Mouse (Mus musculus) liver, embryonic 15.5 days (tissue): Measurements from ENCODE around the gene Smim5. TPM values are rescaled to one million over a fixed set of nuclear protein-coding genes. Genes with fewer than 3 reads are reported as not detected.

ENCODE experiments used
- ATAC-seq: fragments of 200-750 bp; cut with Nextera tagmentation; 2 replicates; pipeline ENCODE4 v1.8.0; 2017; ENCODE audit warnings: moderate number of reproducible peaks, mild to moderate bottlenecking, moderate library complexity; ENCODE audit not compliant: insufficient read depth
- H3K27ac ChIP-seq: fragments of 300-500 bp; sonication (generic); replicated peaks from 2 replicates; pipeline ENCODE4 v1.5.1; 2015; ENCODE audit warnings: mild to moderate bottlenecking, inconsistent platforms
- H3K27me3 ChIP-seq: fragments of 300-500 bp; sonication (generic); 2 replicates; pipeline ENCODE4 v1.6.1; 2015; ENCODE audit warnings: mild to moderate bottlenecking, inconsistent platforms
- H3K36me3 ChIP-seq: fragments of 300-500 bp; sonication (generic); replicated peaks from 2 replicates; pipeline ENCODE4 v1.6.1; 2015; ENCODE audit warnings: moderate library complexity, mild to moderate bottlenecking, inconsistent platforms
- H3K4me1 ChIP-seq: fragments of 300-500 bp; sonication (generic); replicated peaks from 2 replicates; pipeline ENCODE4 v1.6.1; 2015; ENCODE audit warnings: inconsistent platforms
- H3K4me2 ChIP-seq: fragments of 300-500 bp; sonication (generic); 2 replicates; pipeline ENCODE4 v1.6.1; 2015; ENCODE audit warnings: moderate library complexity, mild to moderate bottlenecking, inconsistent platforms
- H3K4me3 ChIP-seq: fragments of 300-500 bp; sonication (generic); replicated peaks from 2 replicates; pipeline ENCODE4 v1.5.1; 2015; ENCODE audit warnings: mild to moderate bottlenecking, inconsistent platforms
- H3K9ac ChIP-seq: fragments of 300-500 bp; sonication (generic); 2 replicates; pipeline ENCODE4 v1.6.1; 2015; ENCODE audit warnings: moderate library complexity, mild to moderate bottlenecking, inconsistent platforms
- H3K9me3 ChIP-seq: fragments of 300-500 bp; sonication (generic); replicated peaks from 2 replicates; pipeline ENCODE4 v1.6.1; 2016; ENCODE audit warnings: inconsistent platforms
- WGBS: fragments of 180-500 bp; shearing (Covaris S2); methylation state at CpG from one replicate; pipeline ENCODE4 v1.1.7; 2015; ENCODE audit warnings: mixed read lengths; ENCODE audit not compliant: insufficient replicate concordance; 5-methylcytosine and 5-hydroxymethylcytosine counted together
- polyA plus RNA-seq: library from polyadenylated mRNA; unstranded; fragments of >200 nt; fragmentation: Nextera tagmentation; extraction: Ambion mirVana; gene quantifications from 2 replicates; pipeline ENCODE4 v1.2.1, GENCODE M21; 2015

The Smim5 gene
- polyA plus RNA-seq, 1 experiment from 2014 or later: 40.0 TPM

DNA sequence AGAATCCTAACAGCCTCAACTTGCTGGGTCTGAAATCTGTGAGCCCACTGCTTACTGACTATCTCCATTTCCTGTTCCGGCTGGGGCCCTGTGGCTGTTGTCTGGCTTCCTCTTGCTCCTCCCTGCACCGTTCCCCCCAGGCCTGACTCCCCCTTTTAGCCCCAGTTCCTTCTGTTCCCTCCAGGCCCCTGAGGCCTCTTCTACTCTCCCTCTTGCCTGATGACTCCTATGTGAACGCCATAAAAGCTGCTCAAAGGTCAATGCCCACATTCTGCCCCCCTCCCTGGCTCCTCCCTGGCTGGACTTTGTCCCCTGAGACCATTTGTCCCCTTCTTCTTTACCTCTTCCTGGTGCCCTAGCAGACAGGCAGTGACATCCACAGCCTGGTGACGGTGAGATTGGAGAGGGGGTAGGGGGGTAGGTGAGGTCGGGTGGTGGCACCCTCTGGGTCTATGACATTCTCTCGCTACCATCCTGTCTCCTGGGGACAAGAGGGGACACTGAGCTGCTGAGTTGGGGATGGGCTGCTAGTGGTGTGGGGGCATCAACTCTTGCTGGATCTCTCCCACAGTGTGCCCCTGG, 22.5 kb upstream of the Smim5 start:
- Histone ChIP-seq H3K4me2 (no peak overlapping the region), H3K4me1 (peaks cover 16% of the 10 kb centered on the region), H3K4me3 (no peak overlapping the region), H3K27ac (no peak overlapping the region), H3K27me3 (peaks cover 5% of the 10 kb centered on the region; the same call in 1 of the 2 replicates), H3K9ac (no peak overlapping the region), H3K36me3 (no peaks in the 10 kb centered on the region), H3K9me3 (no peaks in the 10 kb centered on the region)
- WGBS: 27% methylated on average over 6 of the region's 6 CpGs
- ATAC-seq: no peak

DNA sequence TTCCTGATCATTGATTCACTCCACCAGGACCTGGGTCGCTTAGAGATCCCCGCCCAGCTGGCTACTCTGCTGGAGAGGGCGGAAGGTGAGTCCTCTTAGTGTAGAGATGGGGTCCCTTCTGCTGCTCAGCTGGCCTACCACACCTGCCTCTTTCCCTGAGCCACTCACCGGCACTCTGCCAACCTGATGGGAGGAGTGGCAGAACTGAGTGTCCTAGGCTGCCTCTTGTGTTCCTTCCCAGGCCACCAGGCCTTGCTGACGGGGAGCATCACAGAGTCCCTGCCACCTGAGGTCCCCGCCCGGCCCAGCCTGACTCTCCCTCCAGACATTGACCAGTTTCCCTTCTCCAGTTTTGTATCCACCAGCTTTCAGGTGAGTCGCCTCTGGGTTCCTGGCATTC, 21.7 kb upstream of the Smim5 start:
- Histone ChIP-seq H3K9me3 (no peaks in the 10 kb centered on the region), H3K9ac (no peak overlapping the region), H3K36me3 (no peaks in the 10 kb centered on the region), H3K4me3 (no peak overlapping the region), H3K4me1 (peaks cover 12% of the 10 kb centered on the region), H3K27me3 (peaks cover 11% of the 10 kb centered on the region), H3K27ac (no peak overlapping the region), H3K4me2 (no peak overlapping the region)
- ATAC-seq: no peak
- WGBS: 72% methylated on average over 8 of the region's 8 CpGs

DNA sequence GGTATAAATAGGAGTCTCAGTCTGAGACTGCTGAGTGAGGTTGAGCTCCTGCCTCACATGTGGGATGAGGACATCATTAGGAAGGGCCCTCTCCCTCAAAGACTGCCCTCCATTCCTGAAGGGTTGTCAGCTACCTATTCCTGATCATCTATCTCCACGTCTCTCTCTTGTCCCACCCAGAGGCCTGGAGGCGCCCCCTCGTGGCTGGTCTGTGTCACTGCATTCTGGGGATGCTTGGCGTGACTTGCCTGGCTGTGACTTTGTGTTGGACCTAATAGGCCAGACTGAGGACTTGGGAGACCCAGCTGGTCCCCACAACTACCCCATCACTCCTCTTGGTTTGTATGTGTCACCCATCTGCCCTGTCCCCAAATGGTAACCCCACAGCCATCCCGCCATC, 18.8 kb upstream of the Smim5 start:
- ATAC-seq: no peak
- WGBS: 22% methylated on average over 5 of the region's 5 CpGs
- no peaks in the 10 kb centered on the region for H3K9me3 ChIP-seq
- H3K4me2 ChIP-seq: no peak overlapping the region
- no peaks in the 10 kb centered on the region for H3K36me3 ChIP-seq
- H3K4me3 ChIP-seq: no peak overlapping the region
- no peak overlapping the region for H3K27ac ChIP-seq
- H3K4me1 ChIP-seq: peaks cover 12% of the 10 kb centered on the region
- no peak overlapping the region for H3K9ac ChIP-seq
- H3K27me3 ChIP-seq: peaks cover 25% of the 10 kb centered on the region

DNA sequence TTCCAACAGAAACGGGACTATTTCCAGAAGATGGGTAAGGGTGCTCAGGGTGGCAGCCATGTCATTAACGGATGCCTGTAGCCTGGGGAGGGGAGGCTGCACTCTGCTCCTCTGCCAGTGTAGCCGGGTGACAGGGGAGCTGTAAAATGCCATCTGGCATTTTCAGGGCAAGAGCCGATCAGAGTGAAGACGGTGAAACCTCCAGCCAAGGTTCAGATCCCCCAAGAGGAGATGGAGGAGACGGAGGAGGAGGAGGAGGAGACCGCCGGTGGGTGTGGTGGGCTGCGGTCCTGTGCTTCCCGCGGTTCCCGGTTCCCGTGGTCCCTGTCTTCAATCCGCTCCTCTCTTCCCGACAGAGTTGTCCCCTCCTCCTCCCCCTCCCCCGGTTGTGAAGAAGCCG, 16.5 kb upstream of the Smim5 start:
- no peak overlapping the region for H3K27ac ChIP-seq

DNA sequence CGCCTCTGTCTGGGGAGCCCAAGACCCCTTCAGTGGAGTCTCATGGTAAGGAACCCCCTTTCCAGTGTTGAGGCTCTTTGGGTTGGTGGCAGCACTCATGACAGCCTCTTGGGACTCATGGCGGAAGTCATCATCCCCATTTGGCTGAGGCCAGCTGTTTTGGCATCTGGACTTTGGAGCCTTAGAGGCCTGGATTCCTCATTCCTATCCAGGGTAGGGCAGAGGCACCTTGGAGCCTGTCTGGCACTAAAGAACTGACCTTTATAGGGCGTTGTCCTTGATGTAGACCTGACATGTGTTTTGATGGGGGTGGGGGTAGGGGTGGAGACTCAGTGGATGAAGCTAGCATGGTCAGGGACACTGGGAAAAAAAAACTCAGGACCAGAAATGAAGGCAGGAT, 15.4 kb upstream of the Smim5 start:
- 75% methylated on average over 3 of the region's 3 CpGs for WGBS
- H3K36me3 ChIP-seq: no peaks in the 10 kb centered on the region
- H3K9me3 ChIP-seq: no peaks in the 10 kb centered on the region
- H3K4me3 ChIP-seq: no peak overlapping the region
- H3K4me1 ChIP-seq: no peaks in the 10 kb centered on the region
- no peak overlapping the region for H3K27ac ChIP-seq
- no peak overlapping the region for H3K4me2 ChIP-seq
- no peak for ATAC-seq
- H3K9ac ChIP-seq: no peak overlapping the region
- H3K27me3 ChIP-seq: peaks cover 25% of the 10 kb centered on the region

More for the DNA sequence above, 16.5 kb upstream of the Smim5 start:
- Histone ChIP-seq H3K27me3 (peaks cover 25% of the 10 kb centered on the region), H3K36me3 (no peaks in the 10 kb centered on the region), H3K4me1 (no peaks in the 10 kb centered on the region), H3K9ac (no peak overlapping the region), H3K9me3 (no peaks in the 10 kb centered on the region), H3K4me2 (no peak overlapping the region), H3K4me3 (no peak overlapping the region)
- ATAC-seq: no peak
- 36% methylated on average over 17 of the region's 17 CpGs for WGBS

DNA sequence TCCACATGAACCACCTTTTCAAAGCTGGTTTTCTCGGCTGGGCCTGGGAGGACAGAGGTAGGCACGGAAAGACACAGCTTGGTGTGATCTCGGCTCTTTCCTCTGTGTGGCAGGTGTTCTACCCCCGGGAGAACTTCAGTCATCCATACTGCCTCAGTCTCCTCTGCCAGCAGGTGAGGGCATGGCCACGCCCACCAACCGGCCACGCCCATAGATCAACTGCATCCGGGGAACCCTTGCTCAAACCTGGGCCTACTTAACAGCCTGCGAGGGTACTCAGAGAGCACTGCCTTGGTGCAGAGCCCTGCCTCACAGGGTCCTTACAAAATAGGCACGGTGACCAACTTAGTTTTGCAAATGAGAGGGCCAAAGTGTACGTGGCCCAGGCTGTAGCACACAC, 14.5 kb upstream of the Smim5 start:
- Histone ChIP-seq H3K4me3 (no peak overlapping the region), H3K27me3 (peaks cover 25% of the 10 kb centered on the region), H3K4me2 (no peak overlapping the region), H3K4me1 (no peaks in the 10 kb centered on the region), H3K9me3 (no peaks in the 10 kb centered on the region), H3K27ac (no peak overlapping the region), H3K36me3 (no peaks in the 10 kb centered on the region), H3K9ac (no peak overlapping the region)
- 55% methylated on average over 11 of the region's 11 CpGs for WGBS
- no peak for ATAC-seq

DNA sequence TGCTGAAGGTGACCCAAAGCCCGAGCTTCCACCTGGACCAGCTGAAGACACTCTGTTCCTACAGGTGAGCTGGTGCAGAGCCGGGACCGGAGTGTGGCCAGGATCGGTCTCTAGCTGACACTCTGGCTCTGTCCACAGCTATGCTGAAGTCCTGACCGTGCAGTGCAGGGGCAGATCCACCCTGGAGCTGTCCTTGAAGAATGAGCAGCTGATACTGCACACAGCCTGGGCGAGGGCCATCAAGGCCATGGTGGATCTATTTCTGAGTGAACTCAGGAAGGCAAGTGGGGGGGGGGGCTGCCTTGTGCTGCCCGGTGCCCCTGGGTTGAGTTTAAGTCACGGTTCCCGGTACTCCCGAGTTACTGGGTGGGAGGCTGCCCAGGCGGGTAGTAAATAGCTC, 13.3 kb upstream of the Smim5 start:
- H3K36me3 ChIP-seq: no peaks in the 10 kb centered on the region
- no peaks in the 10 kb centered on the region for H3K9me3 ChIP-seq
- H3K4me2 ChIP-seq: no peak overlapping the region
- H3K4me3 ChIP-seq: no peak overlapping the region
- no peak for ATAC-seq
- no peaks in the 10 kb centered on the region for H3K4me1 ChIP-seq
- WGBS: 76% methylated on average over 11 of the region's 11 CpGs
- no peak overlapping the region for H3K9ac ChIP-seq
- peaks cover 25% of the 10 kb centered on the region for H3K27me3 ChIP-seq
- H3K27ac ChIP-seq: no peak overlapping the region

DNA sequence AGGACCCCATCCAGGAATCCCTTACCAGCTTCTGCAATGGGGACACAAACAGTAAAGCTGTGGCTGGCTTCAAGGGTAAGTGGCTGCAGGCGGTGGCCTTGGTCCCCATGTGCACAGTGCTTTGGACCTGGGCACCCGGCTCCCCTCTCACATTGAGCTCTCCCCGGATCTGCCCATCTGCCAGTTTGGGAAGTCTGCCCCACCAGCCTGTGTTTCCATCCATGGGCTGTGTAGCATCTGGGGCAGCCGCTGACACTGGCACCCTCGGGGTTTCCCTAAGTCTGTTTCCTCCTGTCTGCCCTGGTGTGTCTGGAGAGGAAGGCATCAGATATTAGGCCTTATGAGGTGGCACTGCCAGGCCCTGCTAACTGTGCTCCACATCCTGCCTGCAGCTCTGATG, 11.7 kb upstream of the Smim5 start:
- Histone ChIP-seq H3K4me3 (no peak overlapping the region), H3K4me1 (peaks cover 6% of the 10 kb centered on the region), H3K9me3 (no peaks in the 10 kb centered on the region), H3K9ac (no peak overlapping the region), H3K36me3 (0 out of 2 replicates have a peak, but pooled peaks cover under 1% of the 10 kb centered on the region), H3K27ac (no peak overlapping the region), H3K27me3 (peaks cover 14% of the 10 kb centered on the region), H3K4me2 (no peak overlapping the region)
- 72% methylated on average over 5 of the region's 5 CpGs for WGBS
- ATAC-seq: no peak

DNA sequence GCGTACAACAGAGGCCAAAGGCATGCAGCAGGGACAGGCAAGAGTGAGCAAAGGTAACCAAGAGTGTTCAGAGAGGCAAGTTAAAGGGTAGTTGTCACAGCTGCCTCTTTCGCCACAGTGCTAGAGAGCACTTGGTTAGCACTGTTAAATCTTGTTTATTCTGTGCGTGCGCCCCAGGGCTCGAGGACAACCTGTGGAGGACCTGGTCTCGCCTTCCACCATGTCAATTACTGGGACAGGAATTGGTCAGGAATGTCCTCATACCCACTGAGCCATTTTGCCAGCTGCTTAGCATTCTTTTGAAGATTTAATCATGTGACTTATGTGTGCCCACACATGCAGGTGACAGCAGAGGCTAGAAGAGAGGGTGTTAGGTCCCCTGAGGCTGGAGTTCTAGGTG, 10.6 kb upstream of the Smim5 start:
- Histone ChIP-seq H3K27ac (no peak overlapping the region), H3K4me3 (no peak overlapping the region), H3K27me3 (peaks cover 3% of the 10 kb centered on the region), H3K9me3 (no peaks in the 10 kb centered on the region), H3K36me3 (0 out of 2 replicates have a peak, but pooled peaks cover 8% of the 10 kb centered on the region), H3K4me2 (no peak overlapping the region), H3K4me1 (peaks cover 6% of the 10 kb centered on the region), H3K9ac (no peak overlapping the region)
- 72% methylated on average over 6 of the region's 6 CpGs for WGBS
- no peak for ATAC-seq

DNA sequence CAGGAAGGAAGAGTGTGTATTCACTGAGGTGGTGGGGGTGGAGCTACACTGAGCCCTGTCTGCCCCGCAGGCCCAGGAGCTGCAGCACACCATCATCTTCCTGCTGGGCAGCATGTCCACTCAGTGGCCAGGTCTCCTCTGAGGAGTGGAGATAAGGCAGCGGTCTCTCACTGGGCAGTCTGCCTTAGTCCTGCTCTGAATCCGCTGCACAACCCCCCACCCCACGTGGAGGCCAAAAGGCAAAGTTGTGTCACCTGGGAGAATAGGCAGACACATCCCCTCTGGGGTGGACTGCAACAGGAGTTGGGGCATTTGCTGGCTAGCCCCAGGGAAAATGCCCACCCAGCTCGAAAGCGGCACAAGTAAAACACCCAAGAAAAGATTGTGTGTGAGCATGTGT, 7.6 kb upstream of the Smim5 start:
- no peak overlapping the region for H3K9ac ChIP-seq
- H3K27ac ChIP-seq: no peak overlapping the region
- no peak overlapping the region for H3K4me2 ChIP-seq
- no peak overlapping the region for H3K4me3 ChIP-seq
- H3K27me3 ChIP-seq: no peaks in the 10 kb centered on the region
- peaks cover 6% of the 10 kb centered on the region for H3K4me1 ChIP-seq
- no peaks in the 10 kb centered on the region for H3K9me3 ChIP-seq
- peaks cover 26% of the 10 kb centered on the region for H3K36me3 ChIP-seq
- WGBS: 68% methylated on average over 6 of the region's 6 CpGs
- ATAC-seq: no peak

DNA sequence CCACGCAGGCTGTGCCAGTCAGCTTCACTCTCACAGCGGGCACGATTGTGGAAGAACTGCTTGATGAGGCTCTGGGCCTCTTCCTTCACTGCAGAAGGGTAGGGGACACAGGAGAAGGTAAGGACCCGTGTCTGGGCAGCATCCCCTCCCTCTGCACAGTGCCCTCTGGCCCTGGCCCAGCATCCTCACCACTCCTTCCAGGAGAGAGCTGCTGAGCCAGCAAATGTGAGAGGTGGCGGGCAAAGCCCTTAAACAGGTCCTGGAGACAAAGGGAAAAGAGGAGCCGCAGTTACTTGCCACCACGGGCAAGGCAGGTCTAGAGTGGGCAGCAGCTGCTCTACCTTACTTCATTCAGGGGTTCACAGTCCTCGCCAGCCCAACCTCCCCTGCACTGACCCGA, 6.7 kb upstream of the Smim5 start:
- WGBS: 76% methylated on average over 9 of the region's 9 CpGs
- Histone ChIP-seq H3K9me3 (no peaks in the 10 kb centered on the region), H3K4me2 (no peak overlapping the region), H3K4me3 (no peak overlapping the region), H3K36me3 (peaks cover 26% of the 10 kb centered on the region), H3K4me1 (peaks cover 11% of the 10 kb centered on the region), H3K9ac (no peak overlapping the region), H3K27ac (no peak overlapping the region), H3K27me3 (no peaks in the 10 kb centered on the region)
- ATAC-seq: no peak
